Mouse (Mus musculus): ENCODE measurements at regions not wholly inside any gene's neighbourhood (a gene's known extent, or its start where the extent isn't known, plus 50 kb on each side); places are given as distances from the start of the nearest gene placed in this dataset.

GRCm38 (mm10) chr13:117482624-117483023, 119.5 kb upstream of the Hcn1 start:
- no peak overlapping the region for H3K27ac ChIP-seq
- no peaks in the 10 kb centered on the region for H3K4me1 ChIP-seq (replicated peaks)
- H3K9me3 ChIP-seq = no peaks in the 10 kb centered on the region
- no peak for ATAC-seq (ENCODE audit: low FRiP score)
- H3K36me3 ChIP-seq = no peaks in the 10 kb centered on the region
- H3K4me2 ChIP-seq = no peak overlapping the region
- no peak overlapping the region for H3K4me3 ChIP-seq
- no peak overlapping the region for H3K9ac ChIP-seq
- no peaks in the 10 kb centered on the region for H3K27me3 ChIP-seq
- 70% methylated on average over 3 of the region's 3 CpGs for WGBS

- H3K4me2 ChIP-seq = no peak overlapping the region
- no peaks in the 10 kb centered on the region for H3K27me3 ChIP-seq
- H3K27ac ChIP-seq = no peak overlapping the region
- H3K4me1 ChIP-seq (replicated peaks) = no peaks in the 10 kb centered on the region
- no peak overlapping the region for H3K9ac ChIP-seq
- no peaks in the 10 kb centered on the region for H3K36me3 ChIP-seq
- ATAC-seq (ENCODE audit: low FRiP score) = no peak
- WGBS = 90% methylated on average over 4 of the region's 4 CpGs
- no peak overlapping the region for H3K4me3 ChIP-seq
- H3K9me3 ChIP-seq = no peaks in the 10 kb centered on the region
These were observed 93.4 kb upstream of the Hcn1 start for GRCm38 (mm10) chr13:117508746-117509145.

- no peak overlapping the region for H3K9ac ChIP-seq
- no peaks in the 10 kb centered on the region for H3K4me1 ChIP-seq (replicated peaks)
- H3K9me3 ChIP-seq = no peaks in the 10 kb centered on the region
- H3K4me3 ChIP-seq = no peak overlapping the region
- H3K36me3 ChIP-seq = no peaks in the 10 kb centered on the region
- ATAC-seq (ENCODE audit: low FRiP score) = peak; percentile 69; the same call in 1 of the 2 replicates
- no peak overlapping the region for H3K27ac ChIP-seq
- no peaks in the 10 kb centered on the region for H3K27me3 ChIP-seq
- WGBS = 40% methylated on average over 3 of the region's 3 CpGs
- no peak overlapping the region for H3K4me2 ChIP-seq
These were observed 52.0 kb upstream of the Hcn1 start for GRCm38 (mm10) chr13:117550108-117550507.
